Mouse (Mus musculus): ENCODE results near the gene Slc39a13.
A peak's percentile ranks its signal among the peaks of the same experiment; 100 is the strongest.

The Slc39a13 gene

GRCm38 (mm10) chr2:91087453-91087852 is 17.2 kb upstream of the Slc39a13 start:
- peak in 1 of 2 experiments; percentile 28 for DNase-seq

GRCm38 (mm10) chr2:91086392-91087237 is 16.4 kb upstream of the Slc39a13 start:
- no peak for DNase-seq

- no peak for DNase-seq
Observed at GRCm38 (mm10) chr2:91085494-91086391, 15.5 kb upstream of the Slc39a13 start.

- no peak for DNase-seq
Observed at GRCm38 (mm10) chr2:91084179-91084820, 14.1 kb upstream of the Slc39a13 start.

- DNase-seq, result peak in 1 of 2 experiments; percentile 51
Observed at GRCm38 (mm10) chr2:91083366-91083940, 13.2 kb upstream of the Slc39a13 start.

- peak; percentile 79 to 82 for DNase-seq
Observed at GRCm38 (mm10) chr2:91082844-91083243, 12.6 kb upstream of the Slc39a13 start.

- peak in 1 of 2 experiments; percentile 8 for DNase-seq
Observed at GRCm38 (mm10) chr2:91081775-91082695, 11.8 kb upstream of the Slc39a13 start, which contains the start of gene Spi1. Gene Spi1 (plus strand): TSS chr2:91082390.

GRCm38 (mm10) chr2:91080784-91081513 is 10.7 kb upstream of the Slc39a13 start:
- DNase-seq, result peak; percentile 31 to 46

GRCm38 (mm10) chr2:91079026-91079384 is 8.8 kb upstream of the Slc39a13 start:
- DNase-seq, result peak in 1 of 2 experiments; percentile 21

- peak; percentile 52 to 54 for DNase-seq
Observed at GRCm38 (mm10) chr2:91078314-91079025, 8.3 kb upstream of the Slc39a13 start.

- no peak for DNase-seq
Observed at GRCm38 (mm10) chr2:91077957-91078313, 7.7 kb upstream of the Slc39a13 start.

- no peak for DNase-seq
Observed at GRCm38 (mm10) chr2:91072092-91072491, 1.9 kb upstream of the Slc39a13 start.

- DNase-seq, result no peak
Observed at GRCm38 (mm10) chr2:91071059-91071458, 842 bp upstream of the Slc39a13 start.

- DNase-seq, result no peak
Observed at GRCm38 (mm10) chr2:91069306-91070000, 764 bp downstream of the Slc39a13 start.

- no peak for DNase-seq
Observed at GRCm38 (mm10) chr2:91068872-91069165, 1.4 kb downstream of the Slc39a13 start.

GRCm38 (mm10) chr2:91068162-91068871 is 1.9 kb downstream of the Slc39a13 start:
- no peak for DNase-seq

- DNase-seq, result no peak
Observed at GRCm38 (mm10) chr2:91066455-91066854, 3.8 kb downstream of the Slc39a13 start.

GRCm38 (mm10) chr2:91065544-91065943 is 4.7 kb downstream of the Slc39a13 start:
- DNase-seq, result peak; percentile 76 to 78

GRCm38 (mm10) chr2:91064211-91064610 is 6.0 kb downstream of the Slc39a13 start:
- no peak for DNase-seq
